Mouse (Mus musculus): Measurements from ENCODE around the gene Crhr2. TPM values are rescaled to one million over a fixed set of nuclear protein-coding genes. Genes with fewer than 3 reads are reported as not detected.

Gene Crhr2
- polyA plus RNA-seq, 1 experiment: not detected

DNA sequence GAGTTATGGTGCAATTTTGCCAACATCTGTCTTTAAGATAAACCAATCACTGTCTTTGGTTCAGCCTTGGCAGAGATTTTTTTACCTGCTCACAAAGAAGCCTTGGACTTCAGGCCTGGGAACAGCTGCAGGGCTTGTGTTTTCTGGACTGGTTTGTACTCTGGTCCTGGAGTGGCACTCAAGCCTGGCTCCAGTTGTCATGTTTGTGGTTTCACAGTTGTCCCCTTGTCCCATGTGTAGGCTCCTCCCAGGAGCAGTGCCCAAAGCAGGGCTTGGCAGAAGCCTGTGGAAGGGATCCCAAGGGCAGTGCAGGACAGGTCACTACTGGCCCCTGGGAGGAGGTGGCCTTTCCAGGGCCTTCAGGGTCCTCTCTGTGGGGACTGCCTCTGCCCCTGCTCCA, 5.5 kb upstream of the Crhr2 start:
- no peak for TF ChIP-seq GATA1 (IDR thresholded peaks at IDR 0.05; ENCODE audit: low read length)

DNA sequence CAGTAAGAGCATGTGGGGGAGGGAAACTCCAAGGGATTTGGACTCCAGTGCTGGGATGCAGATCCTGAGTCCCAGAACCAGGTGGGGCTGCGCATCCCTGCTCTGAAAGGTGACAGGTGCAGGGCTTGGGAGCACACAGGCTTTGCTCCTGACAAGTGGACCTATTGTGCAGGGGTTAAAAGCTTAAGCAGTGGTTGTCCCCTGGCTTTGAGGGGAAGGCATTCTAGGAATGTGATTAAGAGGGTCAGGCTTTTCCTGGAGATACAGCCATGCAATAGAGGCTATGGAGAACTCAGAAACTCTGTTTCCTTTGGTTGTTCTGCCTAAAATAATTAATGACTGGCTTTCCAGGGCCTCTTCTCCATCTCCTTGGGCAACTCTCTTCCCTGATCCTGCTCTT, 609 bp upstream of the Crhr2 start:
- TF ChIP-seq GATA1 (IDR thresholded peaks at IDR 0.05; ENCODE audit: low read length): no peak

DNA sequence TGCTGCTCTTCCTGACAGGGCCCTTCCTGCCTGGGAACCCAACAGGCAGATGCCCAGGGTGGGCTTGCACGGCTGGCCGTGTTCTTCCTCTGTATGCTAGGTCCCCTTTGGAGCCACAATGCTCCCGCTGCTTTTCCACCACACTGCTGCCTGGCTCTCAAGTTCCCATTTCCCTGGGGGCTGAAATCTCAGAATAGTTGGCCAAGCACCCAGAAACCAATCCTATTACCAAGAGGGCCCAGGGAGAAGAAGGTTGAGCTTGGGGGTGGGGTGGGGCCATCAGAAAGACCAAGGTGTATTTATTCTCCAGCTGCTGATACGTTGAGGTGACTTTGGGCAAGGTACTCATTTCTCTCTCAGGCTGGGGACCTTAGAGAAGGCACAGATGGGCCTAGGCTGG, 1.5 kb downstream of the Crhr2 start:
- no peak for TF ChIP-seq GATA1 (IDR thresholded peaks at IDR 0.05; ENCODE audit: low read length)

GRCm38 (mm10) chr6:55130631-55131030, 2.2 kb downstream of the Crhr2 start:
- TF ChIP-seq GATA1 (IDR thresholded peaks at IDR 0.05; ENCODE audit: low read length): no peak

GRCm38 (mm10) chr6:55128391-55128790, 4.4 kb downstream of the Crhr2 start:
- TF ChIP-seq GATA1 (IDR thresholded peaks at IDR 0.05; ENCODE audit: low read length): no peak

GRCm38 (mm10) chr6:55126576-55126975, 6.2 kb downstream of the Crhr2 start:
- TF ChIP-seq GATA1 (IDR thresholded peaks at IDR 0.05; ENCODE audit: low read length): no peak

- no peak for TF ChIP-seq GATA1 (IDR thresholded peaks at IDR 0.05; ENCODE audit: low read length)
These were observed 9.8 kb downstream of the Crhr2 start for GRCm38 (mm10) chr6:55123056-55123455.

- TF ChIP-seq GATA1 (IDR thresholded peaks at IDR 0.05; ENCODE audit: low read length): no peak
These were observed 15.3 kb downstream of the Crhr2 start for GRCm38 (mm10) chr6:55117325-55118109.

- no peak for TF ChIP-seq GATA1 (IDR thresholded peaks at IDR 0.05; ENCODE audit: low read length)
These were observed 24.5 kb downstream of the Crhr2 start for GRCm38 (mm10) chr6:55108358-55108757.

DNA sequence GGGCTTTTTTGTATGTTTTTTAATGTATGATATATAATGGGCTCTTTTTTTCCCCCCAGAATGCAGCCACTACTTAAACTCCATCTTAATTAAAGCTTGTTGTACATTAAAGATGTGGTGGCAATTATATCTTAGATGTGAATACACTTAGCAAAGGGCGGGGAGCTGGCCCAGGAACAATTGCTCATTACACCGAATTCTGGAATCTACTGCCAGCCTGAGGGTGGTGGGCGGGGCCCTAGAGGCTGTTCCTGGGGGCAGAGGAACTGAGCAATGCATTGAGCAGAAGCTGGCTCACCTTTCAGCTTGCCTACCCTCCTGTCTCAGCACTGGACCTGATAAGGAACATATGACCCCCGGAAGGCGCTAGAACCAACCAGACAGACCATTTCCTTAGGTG, 34.2 kb downstream of the Crhr2 start:
- TF ChIP-seq GATA1 (IDR thresholded peaks at IDR 0.05; ENCODE audit: low read length): no peak

- no peak for TF ChIP-seq GATA1 (IDR thresholded peaks at IDR 0.05; ENCODE audit: low read length)
These were observed 34.8 kb downstream of the Crhr2 start for GRCm38 (mm10) chr6:55098030-55098429.

GRCm38 (mm10) chr6:55093431-55094146, 39.2 kb downstream of the Crhr2 start:
- no peak for TF ChIP-seq GATA1 (IDR thresholded peaks at IDR 0.05; ENCODE audit: low read length)

DNA sequence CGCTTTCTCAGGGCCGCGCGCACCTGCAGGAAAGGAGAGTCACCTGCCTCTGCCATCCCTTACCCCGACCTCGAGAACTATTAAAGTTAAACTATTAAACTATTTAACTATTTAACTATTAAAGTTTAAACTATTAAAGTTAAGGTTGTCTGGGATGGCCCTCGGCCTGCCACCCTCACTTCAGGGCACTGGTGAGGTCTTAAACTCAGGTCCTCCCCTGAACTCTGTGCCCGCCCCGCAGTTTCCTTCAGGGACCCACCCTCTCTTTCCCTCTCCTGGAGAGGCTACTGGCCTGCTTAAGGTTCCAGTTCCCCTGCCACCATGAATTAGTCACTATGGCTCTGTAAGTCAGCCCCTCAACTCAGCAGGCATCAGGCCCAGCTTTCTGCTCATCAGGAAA, 41.4 kb downstream of the Crhr2 start:
- TF ChIP-seq GATA1 (IDR thresholded peaks at IDR 0.05; ENCODE audit: low read length): no peak

GRCm38 (mm10) chr6:55090639-55091038, 42.2 kb downstream of the Crhr2 start:
- TF ChIP-seq GATA1 (IDR thresholded peaks at IDR 0.05; ENCODE audit: low read length): no peak

- TF ChIP-seq GATA1 (IDR thresholded peaks at IDR 0.05; ENCODE audit: low read length): no peak
These were observed 45.5 kb downstream of the Crhr2 start for GRCm38 (mm10) chr6:55087355-55087754.

- no peak for TF ChIP-seq GATA1 (IDR thresholded peaks at IDR 0.05; ENCODE audit: low read length)
These were observed 50.4 kb downstream of the Crhr2 start for GRCm38 (mm10) chr6:55082261-55083051.

Measured in G1E-ER4 (cell line).